Mouse (Mus musculus): ENCODE results near the gene Tmem232.
"Not testable (repeated sequence)": the region's sequence is repeated elsewhere in the genome, so short reads cannot be mapped to it uniquely, and the experiment has no call there.

The Tmem232 gene

GRCm38 (mm10) chr17:65532381-65532780, 8.2 kb downstream of the Tmem232 start:
- DNase-seq (ENCODE audit: low read depth, low spot score): not testable (repeated sequence)

DNA sequence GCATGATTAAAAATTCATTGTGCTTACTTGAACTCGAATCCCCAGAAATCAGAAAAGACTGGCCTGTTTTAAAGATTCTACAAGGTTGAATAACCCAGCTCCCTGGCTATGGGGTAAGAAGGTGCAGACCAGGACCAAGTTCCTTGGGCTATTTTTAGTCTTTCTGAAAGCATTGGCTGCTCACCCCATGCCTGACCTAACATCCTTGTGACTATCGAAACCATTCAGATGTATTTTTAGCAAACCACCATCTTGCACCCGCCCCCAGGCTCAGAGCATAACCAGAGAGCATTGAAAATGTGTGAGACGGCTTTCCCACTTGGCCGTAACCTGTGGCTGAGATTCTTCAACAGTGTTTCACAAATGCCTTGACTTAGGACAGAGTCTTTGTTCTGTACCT, 13.1 kb downstream of the Tmem232 start:
- no peak for DNase-seq (ENCODE audit: low read depth, low spot score)

GRCm38 (mm10) chr17:65513517-65513916, 27.1 kb downstream of the Tmem232 start:
- DNase-seq (ENCODE audit: low read depth, low spot score): no peak

DNA sequence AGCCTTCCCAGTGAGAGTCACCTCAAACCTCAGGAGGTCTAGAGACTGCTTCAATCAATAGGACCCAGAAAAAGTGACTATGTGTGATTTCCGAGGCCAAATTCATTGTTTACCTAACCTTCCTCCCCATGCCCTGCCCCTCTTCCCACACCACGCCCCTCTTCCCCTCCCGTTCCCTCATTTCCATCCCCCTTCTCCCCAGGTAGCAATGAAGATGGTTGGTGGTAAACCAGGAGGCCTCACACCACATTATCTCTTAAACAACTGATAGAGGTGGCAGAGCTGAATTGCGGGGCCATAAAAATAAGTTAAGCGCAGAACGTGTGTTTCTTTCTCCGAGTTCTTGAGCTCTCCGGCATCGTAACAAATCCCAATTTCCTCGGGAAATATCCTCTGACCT, 55.9 kb downstream of the Tmem232 start:
- no peak for DNase-seq (ENCODE audit: low read depth, low spot score)

GRCm38 (mm10) chr17:65476747-65477146, 63.8 kb downstream of the Tmem232 start:
- DNase-seq (ENCODE audit: low read depth, low spot score): no peak

GRCm38 (mm10) chr17:65450818-65451217, 89.8 kb downstream of the Tmem232 start:
- DNase-seq (ENCODE audit: low read depth, low spot score): no peak

DNA sequence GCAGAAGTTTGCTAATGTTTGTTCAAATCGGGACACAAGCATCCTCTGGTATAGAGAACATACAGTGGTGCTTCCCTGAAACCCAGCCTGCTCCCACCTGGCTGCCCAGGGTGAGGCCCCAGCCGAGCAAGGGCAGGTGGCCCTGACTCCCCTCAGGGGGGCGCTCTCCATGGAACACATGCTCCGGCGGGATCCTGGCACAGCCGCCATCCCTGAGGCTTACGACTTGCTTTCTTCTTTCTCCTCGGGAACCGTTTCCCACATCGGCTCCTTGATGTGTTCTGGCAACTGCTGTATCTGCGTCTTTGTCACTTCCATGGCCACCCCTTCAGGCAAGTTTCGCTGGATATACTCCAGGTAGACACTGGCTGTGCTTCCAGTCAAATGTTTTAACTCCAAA, 102.7 kb downstream of the Tmem232 start:
- not testable (repeated sequence) for DNase-seq (ENCODE audit: low read depth, low spot score)

- DNase-seq (ENCODE audit: low read depth, low spot score): no peak
These were observed 121.5 kb downstream of the Tmem232 start for GRCm38 (mm10) chr17:65419124-65419523.

DNA sequence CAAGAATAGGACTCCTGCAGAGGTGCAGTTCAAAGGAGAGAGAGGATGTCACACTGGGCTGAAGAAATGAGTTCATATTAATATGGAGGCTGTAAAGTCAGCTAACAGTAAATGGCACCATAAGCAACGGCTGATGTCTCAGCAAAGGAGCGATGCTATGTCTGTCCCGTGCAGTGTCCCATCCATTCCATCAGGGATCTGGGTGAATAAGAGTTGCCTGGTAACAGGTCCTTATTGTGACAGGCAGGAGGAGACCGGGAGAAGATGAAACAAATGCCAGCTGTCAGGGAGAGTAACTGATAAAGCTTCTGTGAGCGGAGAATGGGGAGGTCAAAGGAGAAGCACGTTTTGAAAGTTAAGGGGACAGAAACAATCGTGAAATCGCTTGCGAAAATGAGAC, 135.3 kb downstream of the Tmem232 start:
- DNase-seq (ENCODE audit: low read depth, low spot score): no peak

GRCm38 (mm10) chr17:65400914-65401313, 139.7 kb downstream of the Tmem232 start:
- DNase-seq (ENCODE audit: low read depth, low spot score): no peak

DNA sequence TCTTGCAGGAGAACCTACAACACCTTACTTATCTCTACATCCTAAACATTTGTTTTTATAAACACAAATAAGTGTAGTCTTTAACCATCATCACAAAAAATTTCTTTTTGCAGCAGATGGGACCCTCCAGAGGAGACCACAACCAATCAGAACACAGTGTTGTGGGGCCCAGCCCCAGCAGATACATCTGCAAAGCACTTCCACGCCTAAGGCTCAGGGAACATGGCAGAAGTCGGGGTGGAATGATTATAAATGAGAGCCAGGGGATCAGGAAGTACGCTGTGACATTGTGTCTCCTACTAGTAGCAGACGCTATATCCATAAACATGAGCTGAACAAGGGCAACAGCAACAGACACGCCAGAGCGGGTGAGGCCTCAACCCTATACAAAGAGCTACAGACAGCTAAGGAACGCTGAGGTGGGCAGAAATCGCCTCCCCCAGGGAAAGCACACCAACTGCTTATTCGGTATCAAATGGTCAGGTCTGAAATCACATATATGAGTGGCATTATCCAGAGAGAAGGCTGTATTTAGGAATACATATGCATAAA, 156.1 kb downstream of the Tmem232 start:
- DNase-seq (ENCODE audit: low read depth, low spot score): no peak

DNA sequence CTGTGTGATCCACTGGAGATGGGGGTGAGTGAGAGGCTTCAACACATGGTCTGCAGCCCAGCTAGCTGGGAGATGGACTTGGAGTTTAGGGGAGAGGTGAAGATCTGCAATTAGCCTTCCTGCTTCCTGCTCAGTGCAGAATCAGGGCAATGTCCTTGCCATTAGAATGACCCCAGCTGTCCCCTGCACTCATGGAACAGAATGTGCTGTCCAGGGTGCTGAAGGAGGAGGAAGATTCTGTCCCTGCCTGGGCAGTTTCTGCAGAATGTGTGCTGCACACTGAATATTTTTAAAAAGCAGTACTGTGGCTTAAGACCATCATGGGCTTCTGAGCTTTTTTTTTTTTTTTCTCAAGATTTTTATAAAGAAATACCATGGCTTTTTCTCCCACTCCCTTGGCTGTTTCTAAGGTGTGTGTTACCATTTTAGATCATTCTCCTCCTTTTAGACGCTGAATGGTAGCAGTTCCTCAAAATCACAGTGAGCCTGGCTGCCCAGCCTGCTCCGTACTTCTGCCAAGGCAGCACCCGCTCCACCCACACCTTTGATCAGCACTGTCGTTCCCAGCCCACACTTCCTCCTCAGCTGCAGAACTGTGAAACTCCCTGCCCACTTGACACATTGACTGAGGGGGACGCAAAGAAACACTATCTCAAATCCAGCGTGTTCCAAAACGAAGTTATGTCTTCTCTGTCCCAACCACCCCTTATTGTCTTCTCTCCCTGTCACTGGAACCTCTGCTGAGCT, 170.4 kb downstream of the Tmem232 start:
- peak; percentile 7 for DNase-seq (ENCODE audit: low read depth, low spot score)

GRCm38 (mm10) chr17:65365535-65366254, 174.9 kb downstream of the Tmem232 start:
- no peak for DNase-seq (ENCODE audit: low read depth, low spot score)

GRCm38 (mm10) chr17:65351836-65352235, 188.7 kb downstream of the Tmem232 start:
- no peak for DNase-seq (ENCODE audit: low read depth, low spot score)

DNA sequence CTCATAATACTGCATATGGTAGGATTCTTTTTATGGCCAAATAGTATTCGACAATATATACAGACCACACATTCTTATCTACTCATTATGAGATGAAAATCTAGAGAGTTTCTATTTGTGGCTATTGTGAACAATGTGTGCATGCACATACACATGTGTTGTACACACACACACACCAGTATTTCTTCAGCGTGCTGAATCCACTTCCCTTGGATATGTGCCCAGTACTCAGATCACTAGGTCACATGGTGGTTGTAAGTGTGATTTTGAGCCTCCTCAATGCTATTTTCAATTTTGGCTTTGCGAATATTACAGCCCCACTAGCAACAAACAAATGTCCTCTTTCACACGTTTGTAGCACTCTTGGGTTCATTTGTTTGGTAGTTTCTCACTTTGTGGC, 200.6 kb downstream of the Tmem232 start:
- DNase-seq (ENCODE audit: low read depth, low spot score): no peak

DNA sequence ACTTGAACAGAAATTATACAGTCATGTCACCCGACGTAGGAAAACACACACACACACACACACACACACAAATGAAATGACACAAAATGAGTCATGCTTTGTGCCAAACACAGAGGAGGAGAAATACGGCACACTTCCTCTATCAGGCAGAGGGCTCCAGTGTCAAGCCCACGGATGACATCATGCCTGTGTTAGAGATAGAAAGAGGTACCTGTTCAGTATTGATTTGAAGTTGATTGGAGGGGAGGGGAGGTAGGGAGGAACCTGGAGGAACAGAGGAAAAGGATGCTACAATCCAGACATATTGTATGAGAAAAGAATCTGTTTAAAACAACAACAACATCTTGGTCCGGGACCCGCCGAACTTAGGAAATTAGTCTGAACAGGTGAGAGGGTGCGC, 209.8 kb downstream of the Tmem232 start:
- peak; percentile 16 for DNase-seq (ENCODE audit: low read depth, low spot score)

DNA sequence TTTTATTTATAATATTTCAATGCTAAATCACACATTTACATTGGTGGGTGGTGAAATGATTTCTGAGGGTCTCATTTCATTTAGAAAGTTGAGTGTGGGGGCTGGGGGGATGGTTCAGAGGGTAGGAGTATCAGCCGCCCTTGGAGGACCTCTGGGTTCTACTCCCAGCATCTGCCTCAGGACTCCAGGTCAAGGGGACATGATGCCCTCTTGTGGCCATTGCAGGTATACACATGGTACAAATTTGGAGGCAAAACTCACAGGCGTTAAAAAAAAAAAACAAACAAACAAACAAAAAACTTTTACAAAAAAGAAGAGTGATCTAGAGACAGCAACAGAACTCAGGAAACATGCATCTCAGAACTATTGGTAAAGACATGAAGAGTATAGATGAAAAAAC, 215.3 kb downstream of the Tmem232 start:
- peak; percentile 13 for DNase-seq (ENCODE audit: low read depth, low spot score)

DNA sequence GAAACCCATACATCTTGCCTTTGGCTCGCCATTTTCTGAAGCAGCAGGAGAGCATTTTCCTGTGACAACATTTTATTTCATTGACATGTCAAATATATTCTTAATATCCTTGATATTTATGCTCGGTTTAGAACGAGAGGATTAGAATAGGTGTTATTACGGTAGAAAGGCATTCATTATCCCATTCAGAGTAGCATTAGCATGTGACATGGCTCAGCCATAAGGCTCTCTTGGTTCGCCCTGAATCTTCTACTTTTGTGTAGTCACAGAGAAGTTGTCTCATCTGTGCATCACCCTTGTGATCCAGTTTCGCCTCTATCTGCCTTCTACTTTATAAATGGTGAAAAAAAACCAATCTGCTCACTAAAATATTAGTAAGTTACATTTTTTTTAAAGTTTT, 220.0 kb downstream of the Tmem232 start:
- DNase-seq (ENCODE audit: low read depth, low spot score): no peak

DNA sequence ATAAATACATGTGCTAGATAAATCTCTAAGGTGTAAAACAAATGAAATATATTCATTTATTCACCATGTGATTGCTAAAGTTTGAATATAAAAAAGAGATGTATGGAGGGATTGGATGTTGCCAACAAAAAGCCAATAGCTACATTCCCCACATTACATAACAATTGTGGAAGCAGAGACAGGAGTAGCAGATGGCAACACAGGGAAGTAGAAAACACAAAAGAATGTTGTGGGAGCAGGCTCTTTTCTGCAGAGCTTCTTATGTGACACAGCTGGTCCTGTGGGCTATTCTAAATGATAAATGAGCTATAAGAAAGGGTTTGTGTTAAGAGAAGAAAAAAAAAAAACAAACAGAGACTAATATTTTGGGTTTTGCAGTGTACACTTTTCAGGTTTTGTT, 240.6 kb downstream of the Tmem232 start:
- no peak for DNase-seq (ENCODE audit: low read depth, low spot score)

DNA sequence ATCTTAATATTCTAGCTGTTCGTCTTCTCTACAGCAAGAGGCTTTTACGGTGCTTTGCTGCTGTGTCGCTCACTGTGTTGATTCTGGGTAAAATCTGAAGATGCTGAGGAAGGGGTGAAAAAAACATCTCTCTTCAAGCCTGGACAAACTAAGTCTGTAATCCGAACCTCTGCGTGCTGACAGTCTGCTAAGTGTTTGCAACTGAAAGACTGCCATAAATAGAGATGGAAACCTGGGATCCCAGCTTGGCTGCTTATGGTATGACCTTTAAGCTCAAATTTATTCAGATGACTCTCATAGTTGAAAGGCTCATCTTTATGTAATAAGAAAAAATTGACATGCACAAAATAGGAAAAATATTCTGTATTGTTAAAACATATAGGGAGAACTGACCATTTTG, 242.8 kb downstream of the Tmem232 start:
- DNase-seq (ENCODE audit: low read depth, low spot score): no peak

DNA sequence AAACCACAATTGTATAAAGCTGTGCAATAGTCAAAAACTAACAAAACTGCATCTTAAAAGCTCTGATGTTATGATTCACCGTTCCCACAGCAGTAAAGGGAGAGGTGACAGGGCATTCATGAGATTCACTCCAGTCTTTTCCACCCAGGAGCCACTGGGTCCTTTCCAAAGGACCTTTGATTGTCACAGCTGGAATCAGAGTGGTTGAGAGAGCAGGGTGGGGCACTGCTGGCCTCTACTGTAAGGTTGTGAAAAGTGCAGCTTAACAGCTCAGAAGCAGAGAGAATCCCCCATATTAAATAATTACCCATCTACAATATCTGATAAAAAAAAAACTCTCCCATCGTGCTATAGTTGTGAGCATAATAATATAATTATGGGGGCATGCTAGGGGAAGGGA, 288.4 kb downstream of the Tmem232 start:
- no peak for DNase-seq (ENCODE audit: low read depth, low spot score)

DNA sequence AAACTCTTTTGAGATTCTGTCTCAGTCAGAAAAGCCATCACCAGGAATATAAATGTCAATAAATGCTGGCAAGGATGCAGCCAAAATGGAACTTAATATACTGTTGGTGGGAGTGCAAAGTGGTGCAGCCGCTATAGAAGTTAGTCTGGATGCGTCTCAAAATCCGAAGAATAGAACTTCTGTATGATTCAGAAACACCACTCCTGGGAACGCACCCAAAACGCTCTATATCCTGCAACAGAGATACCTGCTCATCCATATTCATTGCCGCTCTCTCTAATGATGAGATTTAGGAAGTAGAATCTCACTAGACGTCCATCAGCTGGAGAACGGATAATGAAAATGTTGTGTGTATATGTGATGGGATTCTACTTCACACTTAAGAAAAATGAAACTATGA, 290.3 kb downstream of the Tmem232 start:
- no peak for DNase-seq (ENCODE audit: low read depth, low spot score)

DNA sequence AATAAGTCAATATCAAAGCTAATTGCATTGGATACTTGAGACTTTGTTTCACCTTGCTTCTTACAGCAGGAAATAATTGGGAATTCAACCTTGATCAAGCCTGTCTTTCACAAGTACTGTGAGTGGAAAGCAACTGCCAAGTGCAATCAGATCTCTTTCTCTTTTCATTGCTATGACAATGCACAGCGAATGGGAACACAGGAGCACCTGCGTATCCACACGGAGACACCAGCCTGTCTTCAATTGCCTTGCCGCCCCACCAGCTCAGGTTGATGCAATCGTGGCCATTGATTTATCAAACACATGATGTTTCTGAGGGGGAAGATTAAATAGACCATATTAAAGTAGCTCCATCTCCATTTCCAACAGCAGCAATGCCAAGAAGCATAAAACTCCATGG, 296.9 kb downstream of the Tmem232 start:
- DNase-seq (ENCODE audit: low read depth, low spot score): no peak

All from WW6 (cell line).